Mouse (Mus musculus) adrenal gland, postnatal 36 days (tissue): ENCODE measurements around the gene Rad23b. TPM values are rescaled to one million over a fixed set of nuclear protein-coding genes. Genes with fewer than 3 reads are reported as not detected.

ENCODE experiments used
- total RNA-seq, 2 experiments: library from RNA; stranded (reverse); gene quantifications; 2 replicates each; pipeline ENCODE4 v1.2.3; 2021

The Rad23b gene
- total RNA-seq, 2 experiments from 2014 or later, result 133 to 135 TPM

Other genes with a start within 250 kb of the Rad23b start
- 10 to 100 TPM; 15.4 to 28.8 TPM for gene Klf4, start 182.4 kb downstream of the Rad23b start, total RNA-seq